26 mouse cellular contexts compared by ENCODE assay signal in the genomic region with DNA sequence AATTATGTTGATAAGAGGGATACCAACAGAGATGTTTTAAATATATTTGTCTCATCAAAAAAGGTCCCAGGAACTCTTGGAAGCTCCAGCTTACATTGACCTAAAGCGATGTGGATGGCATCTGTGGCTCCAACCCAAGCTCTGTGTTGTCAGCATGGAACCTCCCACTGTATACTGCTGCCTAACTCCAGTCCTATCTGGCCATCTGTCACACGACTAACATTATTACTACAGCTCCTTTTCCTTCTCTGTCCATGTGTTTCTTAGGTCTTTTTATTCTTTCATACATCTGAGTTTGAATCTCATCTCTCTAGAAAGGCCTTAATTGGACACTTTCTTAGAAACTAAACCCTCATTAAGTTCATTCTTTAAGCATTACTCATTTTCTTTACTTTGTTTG.
DNase-seq lines count a peak whose midpoint lies in the region; ATAC-seq and TF ChIP-seq lines count a peak whose summit lies in the region.
"Had no signal": no experiment of that assay in that cellular context is flagged by ENCODE, and none has a peak within 500 bp of the region (broad histone marks: within the 10 kb centered on the region; RNA-seq: fewer than 3 reads in every experiment).

No protein-coding gene starts in this region.

- ATAC-seq in forebrain, embryonic 13.5 days, result peak; percentile 72; the same call in 1 of the 2 replicates
- ATAC-seq in forebrain, embryonic 16.5 days, result no peak
- ATAC-seq in neural tube, embryonic 15.5 days (ENCODE audit: low FRiP score), result no peak
- ATAC-seq: hindbrain, embryonic 16.5 days; intestine, embryonic 15.5 days had no signal

- no peak overlapping the region for H3K4me3 ChIP-seq in forebrain, embryonic 13.5 days
- no peak overlapping the region for H3K4me3 ChIP-seq in forebrain, embryonic 16.5 days (replicated peaks; ENCODE audit: low read length)
- no peak overlapping the region for H3K4me3 ChIP-seq in layer of hippocampus, adult 2 months
- no peak overlapping the region for H3K4me3 ChIP-seq in neural tube, embryonic 15.5 days (replicated peaks)
- H3K4me3 ChIP-seq: forebrain, embryonic 10.5 days; heart, embryonic 12.5 days; heart, embryonic 15.5 days; hindbrain, embryonic 10.5 days; hindbrain, embryonic 13.5 days; intestine, embryonic 15.5 days had no signal

- H3K9me3 ChIP-seq in forebrain, embryonic 13.5 days (replicated peaks), result no peaks in the 10 kb centered on the region
- no peaks in the 10 kb centered on the region for H3K9me3 ChIP-seq in forebrain, embryonic 16.5 days (ENCODE audit: control insufficient read depth, low read length)
- H3K9me3 ChIP-seq in neural tube, embryonic 15.5 days (replicated peaks), result no peaks in the 10 kb centered on the region
- H3K9me3 ChIP-seq: forebrain, embryonic 10.5 days; G1E; heart, embryonic 12.5 days; heart, embryonic 15.5 days; hindbrain, embryonic 10.5 days; hindbrain, embryonic 13.5 days; intestine, embryonic 15.5 days had no signal

- no peak for TF ChIP-seq CTCF in layer of hippocampus, adult 2 months (conservative IDR thresholded peaks at IDR 0.05)

- H3K27ac ChIP-seq in forebrain, embryonic 13.5 days, result no peak overlapping the region
- H3K27ac ChIP-seq in forebrain, embryonic 16.5 days (ENCODE audit: low read length), result no peak overlapping the region
- no peak overlapping the region for H3K27ac ChIP-seq in layer of hippocampus, adult 2 months
- H3K27ac ChIP-seq in neural tube, embryonic 15.5 days (replicated peaks), result no peak overlapping the region
- H3K27ac ChIP-seq: forebrain, embryonic 10.5 days; heart, embryonic 15.5 days; hindbrain, embryonic 10.5 days; hindbrain, embryonic 13.5 days; intestine, embryonic 15.5 days had no signal

- H3K4me1 ChIP-seq in forebrain, embryonic 13.5 days, result no peaks in the 10 kb centered on the region
- no peaks in the 10 kb centered on the region for H3K4me1 ChIP-seq in forebrain, embryonic 16.5 days (replicated peaks; ENCODE audit: control insufficient read depth, insufficient read depth, low read length)
- no peaks in the 10 kb centered on the region for H3K4me1 ChIP-seq in neural tube, embryonic 15.5 days
- H3K4me1 ChIP-seq: forebrain, embryonic 10.5 days; heart, embryonic 12.5 days; heart, embryonic 15.5 days; hindbrain, embryonic 10.5 days; hindbrain, embryonic 13.5 days; intestine, embryonic 15.5 days had no signal

- H3K4me2 ChIP-seq in forebrain, embryonic 13.5 days, result no peak overlapping the region
- H3K4me2 ChIP-seq in forebrain, embryonic 16.5 days (ENCODE audit: low read length), result no peak overlapping the region
- no peak overlapping the region for H3K4me2 ChIP-seq in neural tube, embryonic 15.5 days
- H3K4me2 ChIP-seq: heart, embryonic 12.5 days; heart, embryonic 15.5 days; hindbrain, embryonic 13.5 days; intestine, embryonic 15.5 days had no signal

- no peaks in the 10 kb centered on the region for H3K36me3 ChIP-seq in forebrain, embryonic 13.5 days (ENCODE audit: poor library complexity, severe bottlenecking)
- no peaks in the 10 kb centered on the region for H3K36me3 ChIP-seq in forebrain, embryonic 16.5 days (ENCODE audit: control insufficient read depth, insufficient read depth)
- no peaks in the 10 kb centered on the region for H3K36me3 ChIP-seq in neural tube, embryonic 15.5 days
- H3K36me3 ChIP-seq: forebrain, embryonic 10.5 days; G1E; heart, embryonic 12.5 days; heart, embryonic 15.5 days; hindbrain, embryonic 10.5 days; hindbrain, embryonic 13.5 days; intestine, embryonic 15.5 days had no signal

- H3K27me3 ChIP-seq in forebrain, embryonic 13.5 days, result no peaks in the 10 kb centered on the region
- H3K27me3 ChIP-seq in forebrain, embryonic 16.5 days (replicated peaks; ENCODE audit: control insufficient read depth, insufficient read depth, low read length), result no peaks in the 10 kb centered on the region
- no peaks in the 10 kb centered on the region for H3K27me3 ChIP-seq in neural tube, embryonic 15.5 days (replicated peaks)
- H3K27me3 ChIP-seq: CH12.LX; heart, embryonic 12.5 days; heart, embryonic 15.5 days; hindbrain, embryonic 13.5 days; intestine, embryonic 15.5 days had no signal

- 47% methylated on average over 2 of the region's 2 CpGs for whole genome bisulfite sequencing in forebrain, embryonic 13.5 days
- WGBS in forebrain, embryonic 16.5 days, result 57% methylated on average over 2 of the region's 2 CpGs
- 87% methylated on average over 2 of the region's 2 CpGs for WGBS in neural tube, embryonic 15.5 days

- DNase-seq in layer of hippocampus, adult 9-11 months, result peak; percentile 6
- no peak for DNase-seq in layer of hippocampus, adult 2 months (ENCODE audit: low spot score in 2 of 2)
- DNase-seq in brain, adult 2 months (ENCODE audit: low read depth, low spot score), result peak; percentile 20
- DNase-seq in kidney, postnatal 25 days, result no peak
- DNase-seq: adrenal gland, adult 2 months; adrenal gland, postnatal 14 days; B cell, adult 2 months; cerebellum, adult 18-20 months; cerebellum, adult 9-10 months; cerebellum, postnatal 14 days; gastrocnemius, postnatal 25 days; heart, adult 18-20 months; heart, postnatal 10 days; heart, postnatal 36 days had no signal

- H3K9ac ChIP-seq in forebrain, embryonic 13.5 days, result no peak overlapping the region
- no peak overlapping the region for H3K9ac ChIP-seq in forebrain, embryonic 16.5 days (replicated peaks; ENCODE audit: low read depth, low read length)
- H3K9ac ChIP-seq in neural tube, embryonic 15.5 days (replicated peaks), result no peak overlapping the region
- H3K9ac ChIP-seq: heart, embryonic 12.5 days; heart, embryonic 15.5 days; hindbrain, embryonic 13.5 days; intestine, embryonic 15.5 days had no signal

Comparison
In these comparisons a context has a peak if more than half of its experiments do, and no peak if none do; other contexts are left out.
1. DNase-seq: peak in layer of hippocampus, adult 9-11 months (single experiment) and brain, adult 2 months (single experiment); none in layer of hippocampus, adult 2 months (0 of 2) and kidney, postnatal 25 days (0 of 2).